In the genomic region with DNA sequence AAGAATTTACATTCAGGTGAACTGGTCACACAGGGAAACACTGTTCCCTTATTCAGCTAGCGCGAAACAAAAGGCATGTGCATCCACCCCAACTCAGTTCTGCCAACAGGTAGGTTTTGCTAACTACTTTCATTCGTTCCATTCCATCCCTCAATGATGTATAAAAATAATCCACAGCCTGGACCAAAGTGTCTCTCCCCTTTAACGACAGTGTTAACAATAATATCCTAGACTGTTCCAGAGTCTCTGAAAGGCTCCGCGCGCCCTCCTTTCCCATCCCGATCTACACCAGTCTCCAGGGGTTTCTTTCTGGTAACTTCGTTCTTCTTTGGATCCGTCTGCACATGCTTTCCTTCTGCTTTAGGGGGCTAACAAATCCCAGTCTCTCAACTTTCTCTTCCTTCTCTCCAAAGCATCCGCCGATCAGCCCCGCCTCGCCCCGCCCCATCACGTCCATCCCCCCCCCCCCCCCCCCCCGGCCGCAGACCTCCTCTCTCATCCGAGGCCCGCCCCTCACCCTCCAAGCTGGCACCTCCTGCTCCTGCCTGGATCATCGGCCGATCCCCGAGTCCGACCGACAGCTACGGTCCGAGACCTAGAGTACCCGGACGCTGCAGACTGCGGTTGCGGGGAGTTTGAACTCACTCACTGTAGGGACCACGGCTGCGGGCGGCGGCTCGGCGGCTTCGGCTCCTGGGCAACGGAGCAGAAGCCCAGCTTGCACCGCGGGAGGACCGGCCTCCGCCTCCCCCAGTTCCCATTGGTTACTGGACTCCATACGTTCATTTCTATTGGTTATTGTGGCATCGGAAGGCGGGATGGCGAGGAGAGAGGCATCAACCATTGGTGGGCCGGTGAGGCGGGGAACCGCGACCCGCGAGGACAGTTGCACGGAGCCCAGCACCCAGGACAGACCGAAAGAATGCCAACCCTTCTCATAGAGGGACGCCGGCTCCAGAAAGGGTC, we compare ENCODE assay signal across 8 mouse cellular contexts. TPM values are rescaled to one million over a fixed set of nuclear protein-coding genes. Genes with fewer than 3 reads are reported as not detected.
DNase-seq lines count a peak whose midpoint lies in the region; ATAC-seq and TF ChIP-seq lines count a peak whose summit lies in the region.

Gene Lca5 (minus strand): TSS at position 736 of the 966 bp plus-strand sequence.

- TF ChIP-seq POLR2A in bone marrow, adult 2 months (IDR thresholded peaks at IDR 0.05; ENCODE audit: borderline replicate concordance, control insufficient read depth, low read depth, low read length) = no peak

- 3% methylated on average over 55 of the region's 57 CpGs for WGBS in bone marrow, adult 2 months
- 2% methylated on average over 50 of the region's 57 CpGs for WGBS in embryonic facial prominence, embryonic 14.5 days
- WGBS in limb, embryonic 10.5 days = 2% methylated on average over 51 of the region's 57 CpGs
- 2% methylated on average over 51 of the region's 57 CpGs for WGBS in midbrain, embryonic 12.5 days

- peak within 1 kb of the TSS; percentile 94 for H3K4me3 ChIP-seq in bone marrow, adult 2 months (replicated peaks; ENCODE audit: control insufficient read depth, low read depth, low read length)
- peak within 1 kb of the TSS; percentile 63 for H3K4me3 ChIP-seq in embryonic facial prominence, embryonic 14.5 days (ENCODE audit: low read depth, low read length)
- peak within 1 kb of the TSS; percentile 77 for H3K4me3 ChIP-seq in limb, embryonic 10.5 days
- peak within 1 kb of the TSS; percentile 65 for H3K4me3 ChIP-seq in midbrain, embryonic 12.5 days

- no peaks in the 10 kb centered on the region for H3K36me3 ChIP-seq in embryonic facial prominence, embryonic 14.5 days (ENCODE audit: control insufficient read depth, insufficient read depth, low read length)
- peaks cover 4% of the 10 kb centered on the region for H3K36me3 ChIP-seq in limb, embryonic 10.5 days
- no peaks in the 10 kb centered on the region for H3K36me3 ChIP-seq in midbrain, embryonic 12.5 days

- H3K9ac ChIP-seq in embryonic facial prominence, embryonic 14.5 days (ENCODE audit: low read depth, low read length) = peak within 1 kb of the TSS; percentile 71
- H3K9ac ChIP-seq in midbrain, embryonic 12.5 days (replicated peaks) = peak within 1 kb of the TSS; percentile 52

- no peak for TF ChIP-seq CTCF in bone marrow, adult 2 months (IDR thresholded peaks at IDR 0.05; ENCODE audit: control insufficient read depth, insufficient read depth, low read length)

- H3K27me3 ChIP-seq in embryonic facial prominence, embryonic 14.5 days (replicated peaks; ENCODE audit: control insufficient read depth, insufficient read depth, low read length) = no peaks in the 10 kb centered on the region
- H3K27me3 ChIP-seq in limb, embryonic 10.5 days (ENCODE audit: low read depth, poor library complexity, severe bottlenecking) = no peaks in the 10 kb centered on the region
- H3K27me3 ChIP-seq in midbrain, embryonic 12.5 days = no peaks in the 10 kb centered on the region

- peak within 1 kb of the TSS; percentile 41 for H3K27ac ChIP-seq in bone marrow, adult 2 months (ENCODE audit: control insufficient read depth, insufficient read depth, low read depth, low read length, poor library complexity)
- peak within 1 kb of the TSS; percentile 91 for H3K27ac ChIP-seq in embryonic facial prominence, embryonic 14.5 days (replicated peaks; ENCODE audit: low read depth, low read length)
- H3K27ac ChIP-seq in limb, embryonic 10.5 days = peak within 1 kb of the TSS; percentile 93
- peak within 1 kb of the TSS; percentile 94 for H3K27ac ChIP-seq in midbrain, embryonic 12.5 days (replicated peaks)

- H3K9me3 ChIP-seq in embryonic facial prominence, embryonic 14.5 days (ENCODE audit: control insufficient read depth, low read length) = no peaks in the 10 kb centered on the region
- no peaks in the 10 kb centered on the region for H3K9me3 ChIP-seq in limb, embryonic 10.5 days (replicated peaks)
- H3K9me3 ChIP-seq in midbrain, embryonic 12.5 days = no peaks in the 10 kb centered on the region

- H3K4me2 ChIP-seq in embryonic facial prominence, embryonic 14.5 days (ENCODE audit: low read depth, low read length) = peak within 1 kb of the TSS; percentile 75
- peak within 1 kb of the TSS; percentile 61 for H3K4me2 ChIP-seq in midbrain, embryonic 12.5 days (replicated peaks)

- H3K4me1 ChIP-seq in bone marrow, adult 2 months (ENCODE audit: control insufficient read depth, insufficient read depth, low read length) = no peaks in the 10 kb centered on the region
- peaks cover 6% of the 10 kb centered on the region for H3K4me1 ChIP-seq in embryonic facial prominence, embryonic 14.5 days (ENCODE audit: control insufficient read depth, insufficient read depth, low read length)
- peaks cover 11% of the 10 kb centered on the region for H3K4me1 ChIP-seq in limb, embryonic 10.5 days
- H3K4me1 ChIP-seq in midbrain, embryonic 12.5 days = peaks cover 12% of the 10 kb centered on the region

- ATAC-seq in embryonic facial prominence, embryonic 14.5 days (ENCODE audit: low read depth) = peak; percentile 100
- ATAC-seq in midbrain, embryonic 12.5 days (ENCODE audit: low FRiP score, low read depth) = peak; percentile 99

- peak; percentile 95 for DNase-seq in 3134 (ENCODE audit: extremely low read depth, insufficient read length, low spot score)
- peak; percentile 98 for DNase-seq in embryonic facial prominence, embryonic 14.5 days (ENCODE audit: low spot score)
- peak; percentile 96 to 97 for DNase-seq in heart, adult 18-20 months
- DNase-seq in kidney, adult 18-20 months = peak; percentile 93
- DNase-seq in limb, embryonic 10.5 days (ENCODE audit: low spot score) = peak; percentile 91
- DNase-seq in skeletal muscle tissue, adult 2 months (ENCODE audit: low read depth, low spot score) = peak; percentile 92

RNA-seq across cellular contexts. Expression of gene Lca5, which starts in this region (rescaled TPM):
- 2.3 and 2.4 TPM in 2 replicates for polyA plus RNA-seq in bone marrow, adult 2 months (2011; ENCODE audit: insufficient read depth, insufficient read length, low replicate concordance, missing spikeins)
- 19.5 and 20.3 TPM in 2 replicates for polyA plus RNA-seq in embryonic facial prominence, embryonic 14.5 days (2014; fragmentation: Nextera tagmentation; extraction: Ambion mirVana)
- 1 to 10 TPM; 2.0 to 2.7 TPM for total RNA-seq in heart, adult 18-20 months (2021)
- polyA plus RNA-seq in limb, embryonic 10.5 days (2016; fragmentation: Nextera tagmentation; extraction: Ambion mirVana) = 15.6 and 17.3 TPM in 2 replicates
- polyA plus RNA-seq in midbrain, embryonic 12.5 days (2016; fragmentation: Nextera tagmentation; extraction: Ambion mirVana) = 23.1 and 25.5 TPM in 2 replicates

Comparison
In these comparisons a context has a peak if more than half of its experiments do, and no peak if none do; other contexts are left out.
1. Peak in every context shown above with its lines: DNase-seq, ATAC-seq, H3K4me3 ChIP-seq and H3K27ac ChIP-seq.
2. H3K27ac ChIP-seq: peak in every context shown above with its lines; median percentile 94 in midbrain, embryonic 12.5 days; 93 in limb, embryonic 10.5 days; 91 in embryonic facial prominence, embryonic 14.5 days; 41 in bone marrow, adult 2 months.